Mouse (Mus musculus) 416B (cell line): ENCODE results near the gene Wnt9a.

Source experiments
- DNase-seq: peaks from one replicate; pipeline ENCODE4 v3.0.0; 2011; ENCODE audit warnings: low read depth

Gene Wnt9a

DNA sequence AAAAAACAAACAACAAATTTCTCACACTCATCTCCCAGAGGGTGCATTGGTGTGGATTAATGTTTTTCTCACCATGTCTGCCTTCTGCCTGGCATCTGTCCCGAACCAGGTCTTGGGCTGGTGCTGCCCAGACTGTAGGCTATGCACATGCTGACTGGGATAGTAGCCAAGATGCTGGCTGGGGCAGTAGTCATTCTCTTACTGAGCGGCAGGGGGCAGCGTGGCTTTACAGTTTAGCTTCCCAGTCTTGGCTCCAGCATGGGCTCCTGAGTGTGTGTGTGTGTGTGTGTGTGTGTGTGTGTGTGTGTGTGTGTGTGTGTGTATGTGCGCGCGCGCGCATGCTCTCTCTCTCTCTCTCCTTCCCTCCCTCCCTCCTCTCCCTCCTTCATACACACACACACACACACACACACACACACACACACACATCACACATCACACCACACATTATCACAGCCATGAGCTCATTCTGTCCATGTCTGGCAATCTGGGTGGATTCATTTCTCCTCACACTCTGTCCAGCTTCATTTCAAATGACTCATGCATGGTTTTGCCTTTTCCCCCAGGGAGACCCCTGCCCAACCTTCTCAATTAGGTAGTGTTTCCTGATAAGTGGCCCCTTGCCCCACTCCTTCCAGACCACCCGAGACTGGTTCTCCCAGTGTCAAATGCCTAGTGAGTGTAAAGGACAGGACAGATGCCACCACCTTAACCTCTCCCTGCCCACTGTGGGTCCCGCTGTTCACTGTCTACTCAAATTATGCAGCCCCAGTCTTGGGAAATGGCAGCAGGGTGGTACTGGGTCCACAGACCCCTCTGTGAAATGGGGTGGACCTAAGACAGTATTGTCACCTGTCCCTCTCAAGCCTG lies 3.8 kb upstream of the Wnt9a start:
- DNase-seq: peak; percentile 89

DNA sequence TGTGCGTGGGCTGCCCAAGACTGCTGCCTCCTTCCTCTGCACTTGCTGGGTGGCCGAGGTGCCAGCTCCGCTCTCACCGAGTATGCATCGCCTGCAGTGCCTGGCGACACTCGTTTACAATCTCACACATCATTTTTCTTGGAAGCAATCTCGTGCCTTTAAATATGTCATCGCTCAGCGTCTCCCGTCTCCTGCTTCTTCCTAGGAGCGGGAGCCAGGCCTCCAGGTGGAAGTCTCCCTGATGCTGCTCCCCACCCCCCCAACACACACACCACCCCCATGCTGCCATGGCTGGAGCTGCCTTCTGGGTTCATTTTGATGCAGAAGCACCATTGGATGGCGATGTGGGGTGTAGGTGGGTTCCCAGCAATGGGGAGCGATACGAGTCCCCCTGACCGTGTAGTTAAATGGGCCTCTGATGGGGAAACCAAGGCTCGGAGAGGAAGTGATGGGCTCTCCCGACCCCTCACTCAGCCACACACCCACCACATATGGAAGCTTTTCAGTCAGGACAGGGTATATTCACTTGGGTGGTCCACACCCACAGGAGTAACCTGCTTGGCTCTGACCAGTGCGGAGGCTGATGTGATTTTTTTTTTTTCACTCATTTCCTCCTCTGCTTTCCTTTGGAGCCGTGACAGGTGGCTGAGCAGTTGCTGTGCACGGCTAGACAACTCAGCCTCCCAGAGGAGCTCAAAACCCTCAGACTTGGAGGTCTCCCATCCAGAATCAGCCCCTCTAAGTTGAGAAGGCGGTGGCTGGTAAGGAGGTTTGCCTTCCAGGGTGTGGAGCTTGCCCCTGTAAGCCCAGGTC lies 1.5 kb upstream of the Wnt9a start:
- no peak for DNase-seq

DNA sequence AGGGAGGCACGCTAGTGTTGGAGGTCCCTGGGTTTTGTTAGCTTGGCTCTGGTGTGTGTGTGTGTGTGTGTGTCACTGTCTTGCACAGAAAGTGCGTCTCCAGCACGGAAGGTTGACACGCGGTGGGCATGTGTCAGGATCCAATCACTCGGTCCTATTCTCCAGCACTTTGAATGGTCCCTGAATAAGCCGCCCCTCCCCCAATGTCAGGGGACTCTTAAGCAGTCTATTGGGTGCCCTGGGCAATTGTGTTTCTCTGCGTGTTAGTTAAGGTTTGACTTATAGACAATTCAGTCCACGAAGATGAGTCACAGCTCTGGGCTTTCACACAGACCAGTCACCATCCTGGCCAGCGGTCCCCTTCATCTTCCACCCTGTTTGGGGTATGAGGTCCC lies 910 bp upstream of the Wnt9a start:
- DNase-seq: no peak

DNA sequence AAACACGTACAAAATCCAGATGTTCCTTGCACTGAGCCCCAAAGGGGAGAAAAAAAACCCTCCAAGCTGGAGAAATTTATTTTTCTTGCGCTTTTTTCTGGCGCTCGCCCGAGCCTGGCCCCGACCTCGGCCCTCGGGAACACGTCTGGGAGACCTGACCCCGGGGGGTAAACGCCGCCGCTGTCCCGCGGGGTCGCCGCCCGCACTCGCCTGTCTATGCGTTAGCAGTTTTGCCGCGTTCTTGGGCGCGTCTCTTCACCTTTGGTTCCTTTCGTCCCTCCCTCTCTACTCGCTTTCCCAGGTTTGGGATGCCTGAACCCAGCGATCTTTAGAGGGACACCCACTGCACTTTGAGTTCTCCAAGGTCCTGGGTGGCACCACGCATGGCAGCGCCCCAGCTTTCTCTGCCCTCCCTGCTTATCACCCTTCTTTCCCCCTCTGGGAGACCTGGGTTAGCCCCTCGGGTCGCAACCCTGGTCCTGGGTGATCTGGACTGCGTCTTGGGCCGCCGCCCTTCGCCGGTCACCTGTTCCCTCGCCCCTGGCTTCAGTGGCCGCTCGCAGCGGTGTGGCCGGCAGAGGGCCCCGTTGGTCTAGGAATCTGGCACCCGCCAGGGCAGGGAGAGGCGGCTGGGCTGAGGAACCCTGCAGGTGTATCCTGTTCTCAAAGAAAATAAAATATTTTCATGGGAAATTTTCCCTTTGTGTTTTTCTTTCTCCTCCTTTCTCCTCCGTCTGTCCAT lies 865 bp downstream of the Wnt9a start:
- DNase-seq: peak; percentile 71

DNA sequence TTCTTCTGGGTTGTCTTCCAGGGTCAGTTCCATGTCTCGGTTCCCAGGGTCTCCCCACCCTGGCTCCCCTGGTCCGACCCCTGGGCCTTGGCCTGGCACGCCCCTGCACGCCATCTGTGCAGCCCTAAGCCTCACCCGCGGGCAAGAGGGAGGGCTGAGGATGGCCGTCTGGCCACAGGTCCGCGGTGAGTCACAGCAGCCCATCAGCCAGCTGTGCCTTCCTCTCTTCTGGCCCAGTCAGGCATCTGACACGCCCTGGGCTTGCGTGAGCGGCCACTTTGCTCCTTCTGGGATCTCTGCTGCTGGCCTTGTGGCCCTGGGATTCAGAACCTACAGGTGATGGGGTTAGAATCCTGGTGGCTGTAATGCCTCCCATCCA lies 1.4 kb downstream of the Wnt9a start:
- DNase-seq: peak; percentile 77

DNA sequence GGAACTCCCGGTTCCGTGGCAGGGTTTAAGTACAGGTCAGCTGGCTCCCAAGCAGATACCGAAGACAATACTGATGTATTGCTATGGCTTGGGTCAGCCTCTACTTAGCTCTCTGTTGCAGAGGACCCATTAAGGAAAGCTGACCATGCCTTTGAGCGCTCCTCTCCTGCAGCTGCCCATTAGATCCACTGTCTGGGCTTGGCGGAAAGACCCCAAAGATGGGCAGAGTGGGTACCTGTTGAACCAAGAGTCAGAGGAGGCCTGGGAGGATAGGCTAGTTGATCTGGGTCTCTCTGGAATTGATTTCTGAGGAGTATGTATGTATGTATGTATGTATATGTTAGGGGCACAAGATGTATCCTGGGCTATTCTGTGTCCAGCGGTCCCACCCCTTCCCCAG lies 1.9 kb downstream of the Wnt9a start:
- DNase-seq: no peak

DNA sequence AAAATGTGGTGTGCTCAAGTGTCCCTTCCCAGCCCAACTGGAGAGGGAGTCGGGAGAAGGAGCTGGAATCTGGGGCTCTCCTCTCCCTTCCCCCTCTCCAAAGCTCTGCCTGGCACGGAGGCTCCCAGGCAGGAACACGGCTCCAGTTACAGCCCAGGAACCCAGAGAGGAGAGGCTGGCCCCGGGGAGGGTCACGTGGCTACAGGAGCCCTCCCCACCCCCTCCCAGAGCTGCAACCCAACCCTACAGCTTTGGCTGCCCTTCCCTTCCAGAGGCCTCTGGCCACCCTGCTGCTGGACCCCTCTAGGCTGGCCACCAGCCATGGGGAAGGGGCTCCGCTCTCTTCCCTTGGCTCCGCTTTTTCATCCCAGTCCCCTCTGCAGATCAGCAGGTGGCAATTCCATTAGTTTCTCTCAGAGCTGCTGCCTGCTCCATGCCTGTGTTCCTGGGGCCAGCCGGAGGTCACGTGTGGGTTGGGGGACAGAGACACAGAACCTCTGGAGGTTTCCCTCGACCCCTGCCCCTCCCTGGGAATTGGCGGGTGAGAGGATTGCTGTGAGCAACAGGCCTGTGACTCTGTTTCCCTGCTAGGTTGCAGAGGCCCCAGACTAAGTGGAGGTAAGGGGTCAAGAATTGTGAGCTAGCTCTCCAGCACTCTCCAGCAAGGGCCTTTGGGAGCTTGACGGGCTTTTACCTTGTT lies 2.5 kb downstream of the Wnt9a start:
- no peak for DNase-seq

DNA sequence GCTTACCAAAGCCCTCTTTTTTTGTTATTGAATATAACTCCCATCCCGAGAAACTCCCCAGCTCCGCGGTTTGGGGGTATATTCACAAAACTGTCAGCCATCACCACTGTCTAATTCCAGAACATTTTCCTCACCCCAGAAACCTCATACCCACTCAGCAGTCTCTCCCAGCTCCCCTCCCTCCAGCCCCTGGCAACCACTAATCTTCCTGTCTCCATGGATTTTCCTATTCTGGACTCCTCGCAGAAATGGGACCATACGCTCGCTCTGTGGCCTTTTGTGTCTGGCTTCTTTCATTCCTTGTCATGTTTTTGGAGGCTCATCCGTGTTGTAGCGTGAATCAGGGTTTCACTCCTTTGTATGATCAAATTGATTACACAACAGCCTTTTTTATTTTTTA lies 3.2 kb downstream of the Wnt9a start:
- DNase-seq: no peak

DNA sequence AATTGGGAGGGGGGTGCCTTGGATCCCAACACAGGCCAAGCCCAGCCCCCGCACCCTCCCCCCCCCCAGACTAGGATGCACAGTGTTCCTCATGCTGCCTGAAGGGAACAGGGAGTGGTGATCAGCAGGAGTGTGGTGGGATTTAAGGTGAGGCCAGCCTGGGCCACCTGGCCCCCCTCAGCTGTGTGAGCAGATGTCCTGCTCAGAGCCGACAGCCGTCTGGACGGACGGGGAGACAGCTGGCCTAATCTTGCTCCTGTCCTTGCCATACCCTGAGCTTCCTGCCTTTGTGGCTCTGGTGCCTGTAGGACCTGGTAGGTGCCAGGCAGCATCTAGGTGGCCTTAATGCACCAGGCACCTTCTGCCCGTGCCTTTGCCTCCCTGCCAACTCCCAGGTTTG lies 5.3 kb downstream of the Wnt9a start:
- DNase-seq: no peak

DNA sequence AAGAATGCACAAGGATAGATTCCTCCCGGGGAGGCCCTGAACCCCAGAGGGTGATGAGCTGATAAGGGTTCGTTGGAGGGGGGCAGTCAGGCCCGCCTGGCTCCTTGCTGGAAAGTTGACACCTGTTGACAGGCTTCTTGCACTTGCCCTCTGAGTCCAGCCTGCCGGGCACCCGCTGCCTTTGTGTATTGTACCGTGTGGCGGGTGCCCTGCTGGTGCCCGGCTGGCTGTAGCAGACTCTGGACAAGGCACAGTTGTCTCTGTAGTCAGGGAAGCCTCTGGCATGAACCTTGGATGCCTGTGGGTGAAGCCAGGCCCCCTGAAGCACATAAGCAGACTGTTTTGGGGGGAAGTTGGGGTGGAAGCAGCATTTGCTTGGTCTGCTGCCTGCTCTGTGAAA lies 5.8 kb downstream of the Wnt9a start:
- no peak for DNase-seq

DNA sequence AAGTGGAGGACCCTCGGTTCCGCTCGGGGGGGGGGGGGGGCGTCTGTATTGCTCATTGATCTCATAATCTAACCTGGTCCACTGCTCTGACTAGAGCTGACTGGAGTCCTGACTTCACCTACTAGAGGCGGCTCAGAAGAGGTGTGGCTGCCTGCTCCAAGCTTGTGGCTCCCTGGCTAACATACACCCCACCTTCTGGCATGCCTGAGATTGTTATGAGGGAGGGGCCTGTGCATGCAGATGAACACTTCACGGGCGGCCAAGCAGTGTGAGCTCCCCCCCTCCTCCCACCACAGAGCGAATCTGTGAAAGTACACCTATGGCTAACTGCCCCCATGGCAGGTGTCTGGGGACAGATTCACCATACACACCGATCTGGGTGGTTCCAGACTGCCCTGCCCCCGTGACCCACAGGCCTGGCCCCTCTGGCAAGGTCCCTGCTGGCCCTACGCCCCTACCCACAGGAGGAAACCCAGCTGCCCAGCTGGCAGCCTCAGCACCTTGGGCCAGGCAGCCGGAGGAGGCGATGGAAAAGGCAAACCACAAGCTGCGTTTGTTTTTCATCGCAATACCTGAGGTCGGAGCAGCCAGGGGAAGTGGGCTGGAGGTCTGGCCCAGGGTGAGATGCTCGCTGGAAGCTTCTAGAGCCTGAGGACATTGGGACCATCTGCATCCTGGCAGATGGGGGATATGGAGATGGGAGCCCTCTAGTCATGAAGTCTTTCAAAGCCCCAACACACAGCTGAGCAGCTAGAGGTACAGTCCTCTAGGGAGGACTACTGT lies 6.5 kb downstream of the Wnt9a start:
- peak; percentile 27 for DNase-seq

DNA sequence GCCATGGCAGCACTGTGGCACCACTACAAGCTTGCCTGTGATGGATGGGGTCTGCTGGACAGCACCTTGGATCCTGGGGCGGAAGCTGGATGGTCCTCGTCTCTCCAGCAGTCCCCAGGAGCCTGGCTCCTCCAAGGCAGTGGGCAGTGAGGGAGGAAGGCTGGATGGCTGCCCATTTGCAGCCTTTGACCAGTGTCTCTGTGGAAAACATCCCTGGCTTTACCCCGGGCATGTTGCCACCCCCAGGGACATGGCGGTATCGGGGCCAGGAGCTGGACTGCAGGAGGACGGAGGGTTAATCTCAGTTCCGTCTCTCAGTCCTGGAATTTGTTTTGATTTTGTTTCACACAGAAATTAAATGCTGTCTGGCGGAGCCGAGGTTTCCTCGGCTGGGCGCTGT lies 7.2 kb downstream of the Wnt9a start:
- DNase-seq: no peak

DNA sequence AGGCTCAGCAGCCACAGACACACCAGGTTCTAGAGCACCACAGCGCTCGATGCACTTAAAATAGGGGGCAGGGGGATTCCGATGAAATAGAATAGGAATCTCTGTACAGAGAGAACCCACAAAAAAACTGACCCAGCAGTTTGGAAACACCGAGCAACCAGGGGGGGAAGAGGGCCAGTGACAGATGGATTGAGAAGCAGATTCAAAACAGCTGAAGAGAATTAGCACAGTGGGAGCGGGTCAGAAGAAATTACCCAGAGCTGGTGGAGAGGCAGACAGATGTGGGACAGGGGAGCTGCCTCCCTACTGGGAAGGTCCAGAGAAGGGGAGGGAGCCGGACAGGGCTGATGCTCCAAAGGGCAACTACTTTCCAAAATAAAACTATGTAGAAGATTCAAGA lies 9.8 kb downstream of the Wnt9a start:
- DNase-seq: no peak

DNA sequence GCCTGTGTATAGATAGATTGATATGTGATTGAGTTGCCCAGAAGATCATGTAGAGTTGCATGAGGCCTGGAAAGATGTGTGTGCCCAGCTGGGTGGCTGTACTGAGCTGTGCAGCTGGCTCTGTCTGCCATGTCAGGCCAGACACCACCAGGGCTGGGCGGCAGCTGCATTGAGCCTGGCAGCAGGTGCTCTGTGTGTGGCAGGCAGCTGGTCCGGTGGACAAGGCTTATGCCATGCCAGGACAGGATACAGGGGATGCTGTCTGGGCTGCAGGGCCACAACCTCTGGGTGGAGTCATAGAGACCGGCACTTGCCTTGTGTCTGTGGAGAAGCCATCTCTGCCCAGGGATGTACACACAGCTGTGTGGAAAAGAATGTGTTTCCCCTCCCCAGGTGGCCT lies 16.3 kb downstream of the Wnt9a start:
- DNase-seq: no peak

DNA sequence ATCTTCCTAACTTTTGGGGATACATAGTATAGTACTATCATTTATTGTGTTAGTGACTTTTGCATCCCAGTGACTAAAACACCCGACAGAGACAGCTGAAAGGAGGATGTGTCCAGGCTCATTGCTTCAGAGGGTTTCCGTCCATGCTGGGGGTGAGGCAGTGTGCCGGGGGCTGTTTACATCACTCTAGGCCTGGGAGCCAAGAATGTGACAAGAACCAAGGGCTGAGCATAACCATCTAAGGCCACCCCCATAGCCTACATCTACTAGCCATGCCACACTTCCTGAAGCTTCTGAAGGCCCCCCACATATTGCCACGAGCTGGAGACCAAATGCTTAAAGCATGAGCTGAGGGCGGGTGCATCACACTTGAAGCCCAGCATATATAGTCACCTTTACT lies 18.0 kb downstream of the Wnt9a start:
- no peak for DNase-seq

DNA sequence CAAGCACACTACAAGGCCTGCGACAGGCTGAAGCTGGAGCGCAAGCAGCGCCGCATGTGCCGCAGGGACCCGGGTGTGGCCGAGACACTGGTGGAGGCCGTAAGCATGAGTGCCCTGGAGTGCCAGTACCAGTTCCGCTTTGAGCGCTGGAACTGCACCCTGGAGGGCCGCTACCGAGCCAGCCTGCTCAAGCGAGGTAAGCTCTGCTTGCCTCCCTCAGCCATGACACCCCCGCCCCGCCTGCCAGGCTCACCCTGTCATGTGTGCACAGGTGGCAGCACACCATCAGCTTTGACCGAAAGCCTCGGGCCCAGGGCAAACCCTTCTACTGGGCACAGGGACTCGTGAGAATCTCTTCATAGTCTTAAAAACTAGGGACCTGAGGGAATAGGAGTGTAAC lies 20.9 kb downstream of the Wnt9a start:
- no peak for DNase-seq

DNA sequence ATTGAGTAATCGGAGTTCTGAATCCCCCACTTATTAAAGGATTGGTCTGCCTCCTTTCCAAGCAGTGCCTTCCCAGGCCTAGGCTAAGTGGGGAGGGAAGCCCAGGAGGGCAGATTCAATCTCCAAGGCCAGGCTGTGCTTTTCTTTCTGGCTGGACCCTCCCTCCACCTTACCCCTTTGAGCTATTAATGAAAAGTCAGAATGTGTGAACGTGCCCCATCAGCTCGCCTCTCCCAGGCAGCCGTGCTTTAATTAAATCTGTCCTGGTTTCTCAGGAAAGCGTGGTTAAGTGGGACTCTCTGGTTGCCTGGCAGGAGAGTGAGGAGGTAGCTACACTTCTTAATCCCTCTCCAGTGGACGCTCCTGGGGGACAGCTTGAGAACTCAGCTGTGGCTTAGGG lies 22.9 kb downstream of the Wnt9a start:
- DNase-seq: no peak

DNA sequence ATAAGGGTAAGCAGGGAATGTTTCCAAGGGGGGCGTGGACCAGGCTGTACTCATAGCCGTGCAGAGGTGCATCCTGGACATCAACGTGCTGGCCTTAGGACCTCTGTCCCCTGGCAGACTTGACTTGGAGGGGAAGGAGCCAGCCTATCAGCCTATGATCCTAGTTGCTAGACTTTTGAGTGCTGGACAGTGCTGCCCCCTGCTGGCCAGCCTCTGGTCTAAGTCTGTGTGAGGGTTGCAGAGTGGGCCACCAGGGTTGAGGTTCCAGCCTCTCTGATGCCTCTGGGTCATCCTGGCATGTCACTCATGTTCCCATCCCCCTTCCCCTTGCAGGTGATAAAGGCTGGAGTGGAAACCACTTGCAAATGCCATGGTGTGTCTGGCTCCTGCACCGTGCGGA lies 23.8 kb downstream of the Wnt9a start:
- DNase-seq: peak; percentile 61

DNA sequence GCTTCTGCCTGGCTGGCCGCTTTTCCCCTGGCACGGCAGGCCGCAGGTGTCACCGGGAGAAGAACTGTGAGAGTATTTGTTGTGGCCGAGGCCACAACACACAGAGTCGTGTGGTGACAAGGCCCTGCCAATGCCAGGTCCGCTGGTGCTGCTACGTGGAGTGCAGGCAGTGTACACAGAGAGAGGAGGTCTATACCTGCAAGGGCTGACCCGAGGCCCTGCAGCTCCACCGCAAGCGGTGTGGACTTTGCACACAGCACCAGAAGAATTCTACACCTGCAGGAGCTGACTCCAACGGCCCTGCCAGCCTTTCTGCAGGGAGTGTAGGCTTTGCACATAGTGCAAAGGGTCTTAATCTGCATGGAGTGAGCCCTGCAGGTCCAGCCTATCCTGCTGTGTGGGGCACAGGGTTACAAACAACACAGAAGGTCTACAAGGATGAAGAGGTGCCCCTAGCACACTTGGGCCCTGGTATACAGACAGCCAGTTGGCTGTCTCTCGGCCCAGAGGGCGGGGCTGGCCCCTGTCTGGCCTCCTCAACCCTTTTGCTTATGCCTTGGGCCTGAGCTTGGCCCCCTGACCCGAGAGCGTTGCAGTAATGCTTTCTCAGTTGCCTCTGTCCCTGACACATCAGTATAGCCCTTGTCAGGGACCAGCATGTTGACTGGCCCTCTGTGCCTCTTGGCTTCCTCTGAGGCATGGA lies 24.6 kb downstream of the Wnt9a start:
- DNase-seq: no peak

DNA sequence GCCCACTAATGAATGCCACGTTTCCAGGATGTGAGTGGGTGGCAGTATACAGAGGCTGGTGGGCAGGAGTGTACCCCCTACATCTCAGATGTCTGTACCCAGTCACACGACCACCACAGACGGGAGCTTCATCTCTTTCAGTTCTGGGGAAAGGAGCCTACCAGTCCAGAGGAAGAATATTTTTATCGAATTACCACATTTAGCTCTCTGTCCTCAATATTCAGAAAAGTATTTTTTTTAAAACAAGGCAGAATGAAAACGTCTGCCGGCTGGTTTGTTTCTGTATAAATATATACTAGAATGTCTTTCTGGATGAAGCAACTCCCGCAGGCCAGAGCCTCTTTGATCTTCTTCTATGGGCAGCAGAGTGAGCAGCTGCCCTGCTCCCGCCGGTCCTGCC lies 26.2 kb downstream of the Wnt9a start:
- DNase-seq: no peak

DNA sequence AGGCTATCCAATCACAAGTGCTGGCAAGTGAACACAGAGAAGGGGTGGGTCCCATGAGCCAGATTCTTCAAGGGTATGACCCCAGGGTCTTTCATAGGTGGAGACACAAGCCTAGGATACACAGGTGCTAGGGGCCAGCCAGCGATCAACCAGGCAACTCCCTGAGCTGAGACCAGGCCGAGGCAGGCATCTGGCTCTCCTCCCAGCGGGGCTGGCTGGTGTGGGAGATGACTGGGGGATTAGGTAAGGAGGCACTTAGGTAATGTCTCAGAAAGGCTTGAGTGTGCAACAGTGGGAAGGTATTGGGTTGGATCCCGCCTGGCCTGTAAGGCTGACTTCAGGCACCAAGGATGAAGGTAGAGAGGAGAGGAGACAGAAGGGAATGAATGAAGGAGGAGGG lies 28.4 kb downstream of the Wnt9a start:
- DNase-seq: no peak
